Mouse (Mus musculus) forebrain, embryonic 12.5 days (tissue): ENCODE measurements around the gene Gm49320. TPM values are rescaled to one million over a fixed set of nuclear protein-coding genes. Genes with fewer than 3 reads are reported as not detected.
A peak's percentile ranks its signal among the peaks of the same experiment; 100 is the strongest.

Experiments
- ATAC-seq: fragments of 200-750 bp; cut with Nextera tagmentation; 2 replicates; pipeline ENCODE4 v1.8.0; 2017; ENCODE audit warnings: moderate TSS enrichment; ENCODE audit not compliant: low FRiP score
- H3K27ac ChIP-seq: fragments of 300-500 bp; sonication (generic); 2 replicates; pipeline ENCODE4 v1.5.1; 2016; ENCODE audit warnings: mild to moderate bottlenecking
- H3K27me3 ChIP-seq: fragments of 300-500 bp; sonication (generic); 2 replicates; pipeline ENCODE4 v1.6.1; 2016; ENCODE audit warnings: mild to moderate bottlenecking
- H3K36me3 ChIP-seq: fragments of 300-500 bp; sonication (generic); replicated peaks from 2 replicates; pipeline ENCODE4 v1.6.1; 2016; ENCODE audit warnings: mild to moderate bottlenecking
- H3K4me1 ChIP-seq: fragments of 300-500 bp; sonication (generic); 2 replicates; pipeline ENCODE4 v1.6.1; 2016
- H3K4me2 ChIP-seq: fragments of 300-500 bp; sonication (generic); 2 replicates; pipeline ENCODE4 v1.6.1; 2016; ENCODE audit warnings: mild to moderate bottlenecking, moderate library complexity
- H3K4me3 ChIP-seq: fragments of 300-500 bp; sonication (generic); replicated peaks from 2 replicates; pipeline ENCODE4 v1.5.1; 2016; ENCODE audit warnings: mild to moderate bottlenecking
- H3K9ac ChIP-seq: fragments of 300-500 bp; sonication (generic); 2 replicates; pipeline ENCODE4 v1.6.1; 2016; ENCODE audit warnings: mild to moderate bottlenecking
- H3K9me3 ChIP-seq: fragments of 300-500 bp; sonication (generic); 2 replicates; pipeline ENCODE4 v1.6.1; 2016
- WGBS: fragments of 180-500 bp; shearing (Covaris S2); methylation state at CpG from one replicate; pipeline ENCODE4 v1.1.7; 2016; 5-methylcytosine and 5-hydroxymethylcytosine counted together
- polyA plus RNA-seq: library from polyadenylated mRNA; unstranded; fragments of >200 nt; fragmentation: Nextera tagmentation; extraction: Ambion mirVana; gene quantifications from 2 replicates; pipeline ENCODE4 v1.2.1, GENCODE M21; 2016

Gene Gm49320
- polyA plus RNA-seq, 1 experiment from 2014 or later, result 1.3 TPM

DNA sequence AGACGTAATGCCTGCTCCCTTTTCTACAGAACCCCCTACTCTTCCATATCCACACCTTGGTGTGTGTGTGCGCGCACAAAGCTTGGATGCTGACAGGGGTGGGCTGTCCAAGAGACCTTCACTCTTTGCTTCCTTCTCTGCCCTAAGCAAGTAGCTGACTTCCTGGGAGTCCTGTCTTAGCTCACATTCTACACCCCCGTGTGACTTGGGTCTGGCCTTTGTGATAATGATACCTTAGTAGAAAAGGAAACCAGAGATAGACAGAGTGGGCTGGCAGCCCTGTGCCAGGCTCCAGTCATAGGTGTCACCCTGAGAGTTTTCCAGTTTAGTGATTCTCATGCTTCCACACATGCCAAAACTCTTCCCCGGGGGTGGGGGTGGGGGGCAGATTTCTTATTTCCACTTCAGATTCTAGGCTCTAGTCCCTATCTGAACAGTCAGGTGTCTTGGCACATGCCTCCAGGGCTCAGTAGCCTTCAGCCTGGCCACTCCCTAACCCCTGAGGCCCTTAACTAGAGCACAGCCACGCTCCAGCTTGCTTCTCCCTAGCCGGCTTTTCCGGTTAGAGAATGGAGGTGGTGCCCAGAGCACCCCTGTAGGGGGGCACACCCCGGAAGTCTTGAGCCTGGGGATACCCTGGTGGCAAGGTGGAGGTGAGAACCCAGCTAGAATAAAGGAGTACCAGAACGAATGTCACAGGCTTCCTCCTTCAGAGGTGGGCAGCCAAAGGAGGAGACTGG lies 7.9 kb upstream of the Gm49320 start:
- Histone ChIP-seq H3K4me3 (no peak overlapping the region), H3K36me3 (no peaks in the 10 kb centered on the region), H3K9me3 (no peaks in the 10 kb centered on the region), H3K27me3 (peaks cover 35% of the 10 kb centered on the region), H3K9ac (0 out of 2 replicates have a peak overlapping the region, but pooled peaks have one; percentile 12), H3K4me2 (no peak overlapping the region), H3K4me1 (peaks cover 6% of the 10 kb centered on the region; the same call in 1 of the 2 replicates), H3K27ac (no peak overlapping the region)
- ATAC-seq, result no peak
- 58% methylated on average over 10 of the region's 10 CpGs for WGBS

DNA sequence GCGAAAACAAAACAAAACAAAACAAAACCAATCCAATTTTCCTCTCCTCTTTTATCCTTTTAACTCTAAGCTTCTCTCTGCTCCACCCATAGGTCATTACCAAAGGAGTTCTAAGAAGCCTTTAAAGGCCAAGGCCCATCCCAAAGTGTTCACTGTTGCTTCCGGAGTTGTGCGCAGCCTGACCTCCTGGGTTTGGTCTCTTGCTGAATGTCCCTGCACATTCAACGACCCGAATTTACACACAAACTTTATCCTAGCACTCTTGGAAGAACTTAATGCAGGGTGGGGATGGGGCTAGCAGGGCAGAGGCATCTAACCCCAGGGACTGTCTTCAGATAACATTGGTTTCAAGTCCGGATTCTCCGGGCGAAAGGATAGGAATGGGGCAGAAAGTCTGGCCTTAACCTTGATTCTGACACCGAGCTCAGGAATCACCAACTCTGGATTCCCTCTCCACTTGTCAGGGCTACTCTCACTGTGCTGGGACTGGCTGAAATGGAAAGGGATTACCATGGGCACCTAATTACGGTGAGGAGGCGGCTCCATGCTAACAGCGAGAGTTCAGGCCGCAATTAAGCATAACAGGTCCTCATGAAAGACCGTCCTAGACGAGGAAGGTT lies 741 bp upstream of the Gm49320 start:
- peaks cover 26% of the 10 kb centered on the region for H3K4me1 ChIP-seq
- H3K36me3 ChIP-seq, result peaks cover 15% of the 10 kb centered on the region
- 16% methylated on average over 15 of the region's 15 CpGs for WGBS
- H3K9ac ChIP-seq, result peak overlapping the region; percentile 68
- no peak for ATAC-seq
- peak overlapping the region; percentile 96 for H3K27ac ChIP-seq
- H3K4me2 ChIP-seq, result peak overlapping the region; percentile 93
- peak overlapping the region; percentile 82 for H3K4me3 ChIP-seq
- H3K27me3 ChIP-seq, result no peaks in the 10 kb centered on the region
- H3K9me3 ChIP-seq, result no peaks in the 10 kb centered on the region

DNA sequence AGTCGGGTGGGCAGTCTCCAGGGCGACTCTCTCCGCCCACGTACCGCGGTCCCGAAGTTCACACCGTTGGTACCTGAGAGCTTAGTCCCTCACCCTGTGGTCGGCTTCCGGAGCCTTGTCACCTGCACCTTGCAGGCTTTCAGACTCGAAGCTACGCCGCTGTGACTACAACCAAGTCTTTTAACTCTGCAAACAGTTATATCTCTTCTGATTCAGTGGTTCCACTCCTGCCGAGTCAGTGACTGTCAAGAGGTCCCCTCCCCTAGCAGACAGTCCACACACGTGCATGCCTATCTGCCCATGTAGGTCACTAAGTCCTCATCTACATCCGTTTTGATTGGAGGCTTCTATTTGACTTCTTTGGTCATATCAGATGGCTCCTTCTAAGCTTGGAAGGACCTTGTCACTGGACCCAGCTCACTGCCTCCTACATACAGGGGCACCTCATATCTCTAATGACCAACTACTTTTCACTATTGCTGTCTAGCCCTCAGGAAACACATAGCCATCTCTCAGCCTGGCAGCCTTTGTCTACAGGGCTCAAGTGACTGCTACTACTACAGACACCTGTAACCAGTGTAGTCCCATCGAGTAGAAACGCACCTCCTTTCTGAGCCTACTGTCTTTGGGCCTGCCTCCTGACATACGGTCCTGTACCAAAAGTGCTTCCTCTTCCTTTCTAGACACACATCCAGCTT lies 677 bp downstream of the Gm49320 start:
- WGBS, result 14% methylated on average over 19 of the region's 19 CpGs
- H3K4me1 ChIP-seq, result peaks cover 26% of the 10 kb centered on the region

DNA sequence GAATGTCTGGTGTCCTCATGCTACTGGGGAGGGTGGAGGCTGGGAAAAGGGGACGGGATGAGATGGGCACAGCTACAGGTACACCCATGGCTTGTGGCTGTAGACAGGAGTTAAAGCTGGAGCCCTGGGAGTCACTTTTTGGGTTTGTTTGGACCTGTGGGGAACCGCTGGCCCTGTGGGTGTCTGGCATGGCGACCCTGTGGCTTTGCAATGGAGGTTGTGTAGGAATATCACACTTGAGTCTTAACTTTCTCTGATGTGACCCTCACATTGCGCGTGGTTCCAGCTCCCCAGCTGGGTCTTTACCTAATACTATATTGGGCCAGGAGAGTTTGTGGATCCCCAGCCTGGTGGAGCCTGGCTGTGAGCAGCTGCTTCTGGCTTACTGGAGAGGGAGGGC lies 6.4 kb downstream of the Gm49320 start:
- no peak overlapping the region for H3K4me3 ChIP-seq
- WGBS, result 97% methylated on average over 5 of the region's 5 CpGs

More for the DNA sequence above, 677 bp downstream of the Gm49320 start:
- peak; percentile 23; the same call in 1 of the 2 replicates for ATAC-seq
- no peaks in the 10 kb centered on the region for H3K9me3 ChIP-seq
- H3K27ac ChIP-seq, result peak overlapping the region; percentile 91
- peaks cover 29% of the 10 kb centered on the region for H3K36me3 ChIP-seq
- H3K27me3 ChIP-seq, result no peaks in the 10 kb centered on the region
- peak overlapping the region; percentile 82 for H3K4me3 ChIP-seq
- H3K9ac ChIP-seq, result peak overlapping the region; percentile 78
- peak overlapping the region; percentile 93 for H3K4me2 ChIP-seq

DNA sequence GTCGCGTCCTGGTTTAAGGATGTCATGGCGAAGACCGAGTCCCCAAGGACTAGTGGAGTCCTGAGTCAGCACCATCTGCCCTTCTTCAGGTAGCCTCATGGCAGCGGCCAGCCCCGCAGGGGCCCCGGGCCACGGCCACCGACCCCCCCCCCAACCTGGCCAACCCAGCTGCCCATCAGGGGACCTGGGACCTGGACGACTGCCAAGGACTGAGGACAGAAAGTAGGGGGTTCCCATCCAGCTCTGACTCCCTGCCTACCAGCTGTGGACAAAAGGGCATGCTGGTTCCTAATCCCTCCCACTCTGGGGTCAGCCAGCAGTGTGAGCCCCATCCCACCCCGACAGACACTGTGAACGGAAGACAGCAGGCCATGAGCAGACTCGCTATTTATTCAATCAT lies 7.1 kb downstream of the Gm49320 start:
- no peak for ATAC-seq
- H3K9me3 ChIP-seq, result no peaks in the 10 kb centered on the region
- WGBS, result 85% methylated on average over 13 of the region's 13 CpGs
- H3K36me3 ChIP-seq, result peaks cover 73% of the 10 kb centered on the region
- no peak overlapping the region for H3K9ac ChIP-seq
- H3K27ac ChIP-seq, result no peak overlapping the region
- peaks cover 14% of the 10 kb centered on the region for H3K4me1 ChIP-seq
- H3K27me3 ChIP-seq, result peaks cover 21% of the 10 kb centered on the region
- no peak overlapping the region for H3K4me2 ChIP-seq
- no peak overlapping the region for H3K4me3 ChIP-seq

More for the DNA sequence above, 6.4 kb downstream of the Gm49320 start:
- Histone ChIP-seq H3K9ac (no peak overlapping the region), H3K36me3 (peaks cover 73% of the 10 kb centered on the region), H3K4me2 (no peak overlapping the region), H3K27ac (no peak overlapping the region), H3K27me3 (peaks cover 21% of the 10 kb centered on the region), H3K9me3 (no peaks in the 10 kb centered on the region), H3K4me1 (peaks cover 15% of the 10 kb centered on the region)
- ATAC-seq, result no peak

DNA sequence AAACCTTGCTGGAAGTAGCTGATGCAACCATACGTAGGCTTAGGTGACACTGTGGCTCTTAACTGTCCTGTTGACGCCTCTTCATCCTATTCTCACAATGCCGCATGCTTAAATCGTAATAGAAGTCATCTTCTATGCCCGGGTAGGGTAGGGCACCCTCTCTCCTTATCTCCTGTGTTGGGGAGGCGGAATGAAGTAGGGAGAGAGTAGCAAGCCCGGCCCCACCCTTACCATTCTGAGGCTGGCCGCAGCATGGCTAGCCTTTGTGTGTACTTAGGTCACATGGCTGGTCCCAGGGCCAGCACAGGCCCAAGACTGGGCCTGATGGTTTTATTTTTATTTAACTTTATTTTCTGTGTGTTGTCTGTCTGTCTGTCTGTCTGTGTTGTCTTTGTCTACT lies 8.6 kb downstream of the Gm49320 start:
- no peak overlapping the region for H3K4me3 ChIP-seq
- 91% methylated on average over 8 of the region's 8 CpGs for WGBS
- H3K27me3 ChIP-seq, result peaks cover 21% of the 10 kb centered on the region
- no peaks in the 10 kb centered on the region for H3K9me3 ChIP-seq
- no peak overlapping the region for H3K27ac ChIP-seq
- H3K9ac ChIP-seq, result no peak overlapping the region
- H3K36me3 ChIP-seq, result peaks cover 65% of the 10 kb centered on the region
- no peak for ATAC-seq
- H3K4me2 ChIP-seq, result no peak overlapping the region
- H3K4me1 ChIP-seq, result peaks cover 15% of the 10 kb centered on the region

DNA sequence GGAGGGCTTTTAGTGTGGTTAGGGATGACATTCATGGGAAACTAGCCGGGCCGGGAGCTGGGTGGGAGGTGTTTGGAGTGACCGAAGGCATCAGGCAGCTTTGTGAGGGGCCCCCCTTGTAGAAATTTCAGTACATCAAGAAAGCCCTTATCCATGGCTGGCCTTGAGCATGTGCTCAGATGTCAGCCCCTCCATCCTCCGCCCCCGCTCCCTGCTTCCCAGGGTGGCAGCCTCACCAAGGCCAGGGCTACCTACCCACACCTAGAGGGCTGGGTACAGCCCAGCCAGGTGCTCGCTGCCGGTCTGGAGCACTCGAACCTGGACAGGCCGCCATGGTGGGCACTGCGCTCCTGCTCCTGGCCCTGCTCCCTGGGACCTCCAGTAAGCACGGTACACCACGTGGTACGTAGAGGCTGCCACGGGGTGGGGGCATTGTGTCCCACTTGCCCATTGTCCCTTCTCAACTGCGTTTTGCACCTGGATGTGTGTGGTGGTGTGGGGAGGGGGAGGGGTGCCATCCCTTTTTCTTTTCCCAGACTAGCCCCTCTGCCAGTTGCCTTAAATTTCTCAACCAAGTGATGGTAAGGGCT lies 9.4 kb downstream of the Gm49320 start, which contains the start of gene Tgfbr3l:
Tgfbr3l (plus strand) TSS at position 264 of the 590 bp plus-strand sequence.
- no peak within 1 kb of the TSS for H3K27ac ChIP-seq
- peaks cover 19% of the 10 kb centered on the region for H3K4me1 ChIP-seq
- no peak within 1 kb of the TSS for H3K4me2 ChIP-seq
- peaks cover 57% of the 10 kb centered on the region for H3K36me3 ChIP-seq
- no peak for ATAC-seq
- H3K4me3 ChIP-seq, result no peak within 1 kb of the TSS
- no peaks in the 10 kb centered on the region for H3K9me3 ChIP-seq
- H3K9ac ChIP-seq, result 0 out of 2 replicates have a peak within 1 kb of the TSS, but pooled peaks have one; percentile 29
- H3K27me3 ChIP-seq, result peaks cover 21% of the 10 kb centered on the region
- 76% methylated on average over 15 of the region's 15 CpGs for WGBS

DNA sequence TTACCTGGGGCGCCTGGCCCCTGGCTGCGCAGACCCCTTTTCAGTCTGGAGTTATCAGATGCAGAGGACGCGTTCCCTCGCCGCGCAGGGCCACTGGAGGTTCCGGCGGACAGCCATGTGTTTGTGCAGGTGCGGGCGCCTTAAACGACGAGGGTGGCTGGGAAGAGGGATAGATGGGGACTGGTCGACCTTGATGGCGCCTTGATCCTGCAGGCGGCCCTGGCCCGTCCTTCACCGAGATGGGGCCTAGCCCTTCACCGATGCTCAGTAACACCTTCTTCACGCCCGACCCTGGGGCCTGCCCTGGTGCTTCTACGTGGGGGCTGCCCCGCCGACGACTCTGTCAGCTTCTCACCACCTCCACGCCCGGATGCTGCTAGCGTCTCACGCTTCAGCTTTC lies 10.5 kb downstream of the Gm49320 start:
- peaks cover 46% of the 10 kb centered on the region for H3K36me3 ChIP-seq
- no peak overlapping the region for H3K27ac ChIP-seq
- 12% methylated on average over 29 of the region's 29 CpGs for WGBS
- no peaks in the 10 kb centered on the region for H3K9me3 ChIP-seq
- H3K4me1 ChIP-seq, result peaks cover 27% of the 10 kb centered on the region
- H3K4me2 ChIP-seq, result 0 out of 2 replicates have a peak overlapping the region, but pooled peaks have one; percentile 1
- no peak for ATAC-seq
- no peak overlapping the region for H3K4me3 ChIP-seq
- 0 out of 2 replicates have a peak overlapping the region, but pooled peaks have one; percentile 29 for H3K9ac ChIP-seq
- H3K27me3 ChIP-seq, result peaks cover 21% of the 10 kb centered on the region

DNA sequence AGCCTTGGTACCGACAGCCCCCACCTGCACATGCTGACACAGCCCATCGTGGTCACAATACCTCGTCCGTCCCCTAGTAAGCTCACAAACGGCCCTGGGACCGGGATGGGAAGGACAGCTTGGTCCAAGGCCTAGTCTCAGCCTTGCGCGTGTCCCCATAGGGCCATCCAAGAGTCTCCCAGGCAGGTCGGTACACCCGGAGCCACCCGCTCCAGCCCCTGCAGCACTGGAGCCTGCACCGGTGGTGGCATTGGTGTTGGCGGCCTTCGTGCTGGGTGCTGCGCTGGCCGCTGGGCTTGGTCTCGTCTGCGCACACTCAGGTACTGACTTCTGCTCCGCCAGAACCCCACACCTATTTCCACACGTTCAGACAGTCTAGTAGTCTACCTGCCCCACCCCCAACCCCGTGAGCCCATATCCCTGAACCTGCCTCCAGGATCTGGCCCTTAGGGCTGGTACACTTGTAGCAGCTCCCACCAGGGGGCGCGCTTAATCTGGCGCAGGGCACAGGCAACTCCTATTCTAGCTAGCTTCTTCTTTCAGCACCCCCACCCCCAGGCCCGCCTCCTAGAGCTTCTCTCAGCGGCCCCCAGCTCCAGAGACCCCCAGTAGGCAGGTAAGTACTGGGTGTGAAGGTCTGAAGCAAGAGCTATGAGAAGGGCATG lies 11.8 kb downstream of the Gm49320 start:
- peak; percentile 21 for ATAC-seq
- H3K36me3 ChIP-seq, result peaks cover 45% of the 10 kb centered on the region

DNA sequence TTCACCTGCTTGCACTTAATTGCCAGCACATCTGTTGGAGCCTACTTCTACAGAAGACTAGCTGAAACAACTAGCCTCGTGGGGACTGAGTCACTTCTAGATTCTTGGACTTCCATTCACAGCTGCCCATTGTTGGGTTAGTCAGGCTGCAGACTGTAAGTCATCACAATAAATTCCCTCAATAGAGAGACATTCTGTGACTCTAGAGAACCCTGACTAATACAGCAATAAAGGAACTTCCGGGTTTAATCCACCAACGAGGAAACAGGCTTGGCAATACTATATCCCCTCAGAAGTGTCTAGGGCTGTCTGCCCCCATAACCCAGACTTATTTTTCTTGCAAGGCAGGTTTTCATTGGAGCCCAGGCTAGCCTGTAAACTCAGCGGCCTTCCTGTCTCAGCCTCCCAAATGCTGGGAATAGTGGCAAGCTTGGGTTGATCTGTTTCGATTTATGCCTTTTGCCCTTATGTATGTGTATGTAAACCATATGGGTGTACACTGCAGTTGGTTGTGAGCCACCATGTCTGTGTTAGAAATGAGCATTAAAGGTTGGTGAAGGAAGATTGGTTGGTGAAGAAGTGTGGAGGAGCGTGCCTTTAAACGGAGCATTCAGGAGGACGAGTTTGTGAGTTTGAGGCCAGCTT lies 13.6 kb downstream of the Gm49320 start:
- H3K27ac ChIP-seq, result peak overlapping the region; percentile 95
- peak overlapping the region; percentile 69 for H3K4me2 ChIP-seq
- peak overlapping the region; percentile 90; the same call in 1 of the 2 replicates for H3K9ac ChIP-seq
- 49% methylated on average over 8 of the region's 8 CpGs for WGBS
- peaks cover 38% of the 10 kb centered on the region for H3K4me1 ChIP-seq
- peaks cover 44% of the 10 kb centered on the region for H3K36me3 ChIP-seq
- no peaks in the 10 kb centered on the region for H3K9me3 ChIP-seq
- no peak for ATAC-seq
- peaks cover 21% of the 10 kb centered on the region for H3K27me3 ChIP-seq
- H3K4me3 ChIP-seq, result peak overlapping the region; percentile 88

More for the DNA sequence above, 11.8 kb downstream of the Gm49320 start:
- peaks cover 21% of the 10 kb centered on the region for H3K27me3 ChIP-seq
- peaks cover 30% of the 10 kb centered on the region for H3K4me1 ChIP-seq
- H3K9ac ChIP-seq, result no peak overlapping the region
- H3K4me2 ChIP-seq, result no peak overlapping the region
- H3K4me3 ChIP-seq, result no peak overlapping the region; the same call in 1 of the 2 replicates
- no peak overlapping the region for H3K27ac ChIP-seq
- no peaks in the 10 kb centered on the region for H3K9me3 ChIP-seq
- WGBS, result 28% methylated on average over 26 of the region's 26 CpGs
